Mouse (Mus musculus) liver, embryonic 11.5 days (tissue): ENCODE data around the gene Flnb. TPM values are rescaled to one million over a fixed set of nuclear protein-coding genes. Genes with fewer than 3 reads are reported as not detected.

Experiments
- ATAC-seq: fragments of 200-750 bp; cut with Nextera tagmentation; replicated peaks from 2 replicates; pipeline ENCODE4 v1.8.0; 2017; ENCODE audit warnings: moderate number of reproducible peaks, mild to moderate bottlenecking, moderate TSS enrichment, moderate library complexity; ENCODE audit not compliant: low FRiP score
- DNase-seq: peaks from one replicate; pipeline ENCODE4 v3.0.0-alpha.2; 2017; ENCODE audit warnings: low spot score
- H3K27ac ChIP-seq: fragments of 300-500 bp; sonication (generic); 2 replicates; pipeline ENCODE4 v1.5.1; 2014; ENCODE audit warnings: mild to moderate bottlenecking, low read depth, low read length, control low read depth
- H3K27me3 ChIP-seq: fragments of 300-500 bp; sonication (generic); replicated peaks from 2 replicates; pipeline ENCODE4 v1.6.1; 2014; ENCODE audit warnings: low read length, mixed read lengths; ENCODE audit not compliant: control insufficient read depth, insufficient read depth
- H3K36me3 ChIP-seq: fragments of 300-500 bp; sonication (generic); 2 replicates; pipeline ENCODE4 v1.6.1; 2014; ENCODE audit warnings: mild to moderate bottlenecking, low read length, moderate library complexity, mixed read lengths; ENCODE audit not compliant: control insufficient read depth, insufficient read depth
- H3K4me1 ChIP-seq: fragments of 300-500 bp; sonication (generic); replicated peaks from 2 replicates; pipeline ENCODE4 v1.6.1; 2014; ENCODE audit warnings: low read length, mixed read lengths; ENCODE audit not compliant: control insufficient read depth, insufficient read depth
- H3K4me2 ChIP-seq: fragments of 300-500 bp; sonication (generic); 2 replicates; pipeline ENCODE4 v1.6.1; 2014; ENCODE audit warnings: mild to moderate bottlenecking, control low read depth, moderate library complexity
- H3K4me3 ChIP-seq: fragments of 300-500 bp; sonication (generic); 2 replicates; pipeline ENCODE4 v1.5.1; 2014; ENCODE audit warnings: low read depth, low read length, control low read depth
- H3K9ac ChIP-seq: fragments of 300-500 bp; sonication (generic); 2 replicates; pipeline ENCODE4 v1.6.1; 2014; ENCODE audit warnings: low read depth, low read length, control low read depth
- H3K9me3 ChIP-seq: fragments of 300-500 bp; sonication (generic); 2 replicates; pipeline ENCODE4 v1.6.1; 2016; ENCODE audit warnings: low read length, inconsistent platforms, mixed read lengths; ENCODE audit not compliant: control insufficient read depth
- WGBS: fragments of 180-500 bp; shearing (Covaris S2); extraction: QIAGEN DNeasy Blood & Tissue Kit; methylation state at CpG from one replicate; pipeline ENCODE4 v1.1.7; 2014; 5-methylcytosine and 5-hydroxymethylcytosine counted together
- polyA plus RNA-seq: library from polyadenylated mRNA; unstranded; fragments of >200 nt; fragmentation: Nextera tagmentation; extraction: Ambion mirVana; gene quantifications from 2 replicates; pipeline ENCODE4 v1.2.1, GENCODE M21; 2014

Flnb gene
- polyA plus RNA-seq, 1 experiment from 2014 or later: 14.2 TPM

DNA sequence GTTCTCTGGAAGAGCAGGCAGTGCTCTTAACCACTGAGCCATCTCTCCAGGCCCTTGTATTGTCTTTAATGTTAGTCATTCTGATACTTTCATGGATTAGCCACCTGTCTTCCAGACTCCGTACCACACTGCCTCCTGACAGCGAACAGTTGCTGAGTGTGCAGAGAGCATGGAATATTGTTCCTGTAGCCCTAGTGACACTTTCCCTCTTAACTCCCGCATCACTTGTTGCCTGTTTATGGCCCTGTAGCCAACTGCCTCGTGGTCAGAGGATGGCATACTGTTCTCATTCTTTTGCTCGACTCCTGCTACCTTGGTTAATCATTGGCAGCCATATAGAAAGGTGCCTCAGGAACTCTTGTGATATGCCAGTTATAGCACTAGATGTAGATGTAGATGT is 45.4 kb downstream of the Flnb start:
- H3K27me3 ChIP-seq: no peaks in the 10 kb centered on the region
- peaks cover 5% of the 10 kb centered on the region for H3K4me1 ChIP-seq
- no peak overlapping the region for H3K27ac ChIP-seq
- DNase-seq (no peak), ATAC-seq (no peak)
- no peaks in the 10 kb centered on the region for H3K9me3 ChIP-seq
- H3K36me3 ChIP-seq: no peaks in the 10 kb centered on the region
- H3K4me2 ChIP-seq: no peak overlapping the region
- no peak overlapping the region for H3K4me3 ChIP-seq
- no peak overlapping the region for H3K9ac ChIP-seq
- 81% methylated on average over 5 of the region's 5 CpGs for WGBS

DNA sequence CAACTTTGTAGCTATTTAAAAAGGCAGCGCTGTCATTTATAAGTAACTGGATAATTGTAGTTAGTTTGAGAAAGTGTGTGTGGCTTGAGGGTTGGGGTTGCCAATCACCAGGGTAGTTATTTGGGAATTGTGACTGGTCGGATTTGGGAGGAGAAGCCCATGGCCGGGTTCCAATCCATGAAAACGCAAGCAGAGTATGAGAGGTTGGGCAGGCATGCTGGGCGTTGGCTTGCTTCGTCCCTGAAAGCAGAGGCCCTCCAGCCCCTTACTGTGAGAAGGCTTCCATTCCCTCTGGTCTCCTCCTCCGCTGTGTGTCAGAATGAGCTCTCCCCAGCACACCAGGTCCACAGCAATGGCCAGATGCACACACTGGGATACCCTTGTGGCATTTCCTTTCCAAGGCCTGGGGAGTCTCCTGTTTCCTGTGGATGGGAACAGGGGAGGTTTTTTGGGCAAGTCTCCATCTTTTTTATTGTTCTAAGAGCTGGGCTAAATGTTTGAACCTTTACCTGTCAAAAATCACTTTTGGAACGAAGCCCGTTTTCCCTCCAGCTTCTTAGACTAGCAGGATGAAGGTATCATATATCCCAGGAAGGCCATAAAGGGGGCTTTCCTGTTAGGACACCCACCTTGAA is 46.2 kb downstream of the Flnb start:
- Histone ChIP-seq H3K36me3 (no peaks in the 10 kb centered on the region), H3K4me1 (peaks cover 5% of the 10 kb centered on the region), H3K4me3 (no peak overlapping the region), H3K4me2 (no peak overlapping the region), H3K27me3 (no peaks in the 10 kb centered on the region), H3K9me3 (no peaks in the 10 kb centered on the region), H3K9ac (no peak overlapping the region), H3K27ac (no peak overlapping the region)
- DNase-seq: no peak
- no peak for ATAC-seq
- WGBS: 82% methylated on average over 9 of the region's 9 CpGs

DNA sequence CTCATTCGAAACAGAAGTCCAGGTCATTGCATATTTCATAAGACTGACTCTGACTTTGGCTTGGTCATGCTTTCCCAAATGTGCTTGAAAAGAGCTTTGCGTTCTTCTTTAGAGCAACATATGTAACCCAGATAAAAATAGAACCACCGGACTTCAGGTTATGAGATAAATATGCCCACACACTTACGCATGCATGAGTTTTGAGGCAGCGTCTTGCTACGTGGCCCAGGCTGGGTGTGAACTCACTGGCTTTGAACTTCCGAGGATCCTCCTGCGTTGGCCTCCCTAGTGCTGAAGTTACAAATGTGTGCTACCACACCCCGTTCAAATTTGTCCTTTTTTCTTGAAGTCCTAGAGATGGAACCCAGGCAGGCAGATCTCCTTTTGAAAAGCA is 46.7 kb downstream of the Flnb start:
- DNase-seq (no peak), ATAC-seq (no peak)
- Histone ChIP-seq H3K36me3 (no peaks in the 10 kb centered on the region), H3K9ac (no peak overlapping the region), H3K27me3 (no peaks in the 10 kb centered on the region), H3K4me2 (no peak overlapping the region), H3K27ac (no peak overlapping the region), H3K4me1 (peaks cover 5% of the 10 kb centered on the region), H3K9me3 (no peaks in the 10 kb centered on the region), H3K4me3 (no peak overlapping the region)
- WGBS: 71% methylated on average over 9 of the region's 9 CpGs

DNA sequence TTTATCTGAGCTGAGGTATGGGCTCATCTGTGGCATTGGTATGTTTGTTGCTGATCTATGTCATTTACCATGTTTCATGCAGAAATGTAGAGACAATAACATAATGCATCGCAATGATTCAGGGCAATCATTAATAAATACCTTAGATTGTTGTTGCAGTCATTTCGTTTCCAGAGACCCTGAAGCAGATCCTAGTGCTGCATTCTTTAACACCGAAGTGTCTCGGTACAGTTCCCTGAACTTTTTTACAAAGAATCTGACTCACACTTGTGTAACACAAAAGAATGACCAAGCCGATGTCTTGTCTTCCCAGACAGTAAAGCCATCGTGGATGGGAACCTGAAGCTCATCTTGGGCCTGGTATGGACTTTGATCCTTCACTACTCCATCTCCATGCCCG is 49.5 kb downstream of the Flnb start:
- Histone ChIP-seq H3K27me3 (no peaks in the 10 kb centered on the region), H3K4me1 (no peaks in the 10 kb centered on the region; the same call in 1 of the 2 replicates), H3K9me3 (no peaks in the 10 kb centered on the region), H3K4me2 (no peak overlapping the region), H3K36me3 (no peaks in the 10 kb centered on the region), H3K4me3 (no peak overlapping the region), H3K27ac (no peak overlapping the region), H3K9ac (no peak overlapping the region)
- DNase-seq (no peak), ATAC-seq (no peak)
- WGBS: 88% methylated on average over 7 of the region's 7 CpGs

DNA sequence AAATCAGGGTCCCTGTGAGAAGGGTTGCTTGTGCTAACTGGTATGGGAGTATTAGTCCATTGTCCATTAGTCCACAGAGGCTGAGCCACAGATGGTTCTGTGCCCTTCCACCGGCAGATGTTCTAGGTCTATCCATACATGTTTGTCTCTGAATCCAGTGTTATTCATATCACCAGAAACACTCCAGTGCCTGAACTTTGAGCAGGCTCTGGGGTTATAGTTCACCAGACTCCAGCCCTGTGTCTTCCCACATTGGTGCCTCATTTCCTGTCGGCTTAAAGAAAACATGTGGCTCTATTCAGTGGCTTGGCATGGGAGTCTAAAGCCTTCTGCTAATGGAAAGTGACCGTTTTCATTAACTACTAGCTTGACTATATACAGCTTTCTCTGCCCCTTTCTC is 50.1 kb downstream of the Flnb start:
- H3K27ac ChIP-seq: no peak overlapping the region

DNA sequence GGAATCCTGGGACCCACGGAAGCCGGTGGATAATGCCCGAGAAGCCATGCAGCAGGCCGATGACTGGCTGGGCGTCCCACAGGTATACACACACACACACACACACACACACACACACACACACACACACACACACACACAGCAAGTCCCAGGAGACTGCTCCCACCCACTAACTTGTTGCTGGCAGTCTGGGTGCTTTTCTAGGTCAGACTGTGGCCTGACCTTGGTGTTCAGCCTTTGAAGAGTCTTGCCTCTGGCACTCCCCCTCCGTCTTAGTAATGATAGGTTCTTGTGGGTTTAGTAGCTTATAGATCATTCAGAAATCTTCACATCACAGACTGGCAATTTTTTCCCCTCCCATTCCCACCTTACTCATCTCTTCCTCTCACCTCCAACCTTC is 52.0 kb downstream of the Flnb start:
- H3K27me3 ChIP-seq: no peaks in the 10 kb centered on the region
- no peak overlapping the region for H3K4me3 ChIP-seq
- H3K27ac ChIP-seq: no peak overlapping the region
- no peak overlapping the region for H3K4me2 ChIP-seq
- no peaks in the 10 kb centered on the region for H3K9me3 ChIP-seq
- no peak for DNase-seq
- H3K9ac ChIP-seq: no peak overlapping the region
- no peaks in the 10 kb centered on the region; the same call in 1 of the 2 replicates for H3K4me1 ChIP-seq
- no peak for ATAC-seq
- peaks cover 3% of the 10 kb centered on the region; the same call in 1 of the 2 replicates for H3K36me3 ChIP-seq
- 96% methylated on average over 5 of the region's 6 CpGs for WGBS

More for the DNA sequence above, 50.1 kb downstream of the Flnb start:
- Histone ChIP-seq H3K4me2 (no peak overlapping the region), H3K4me1 (no peaks in the 10 kb centered on the region; the same call in 1 of the 2 replicates), H3K36me3 (no peaks in the 10 kb centered on the region), H3K9me3 (no peaks in the 10 kb centered on the region), H3K4me3 (no peak overlapping the region), H3K27me3 (no peaks in the 10 kb centered on the region), H3K9ac (no peak overlapping the region)
- 72% methylated on average over 3 of the region's 3 CpGs for WGBS
- DNase-seq (no peak), ATAC-seq (no peak)

DNA sequence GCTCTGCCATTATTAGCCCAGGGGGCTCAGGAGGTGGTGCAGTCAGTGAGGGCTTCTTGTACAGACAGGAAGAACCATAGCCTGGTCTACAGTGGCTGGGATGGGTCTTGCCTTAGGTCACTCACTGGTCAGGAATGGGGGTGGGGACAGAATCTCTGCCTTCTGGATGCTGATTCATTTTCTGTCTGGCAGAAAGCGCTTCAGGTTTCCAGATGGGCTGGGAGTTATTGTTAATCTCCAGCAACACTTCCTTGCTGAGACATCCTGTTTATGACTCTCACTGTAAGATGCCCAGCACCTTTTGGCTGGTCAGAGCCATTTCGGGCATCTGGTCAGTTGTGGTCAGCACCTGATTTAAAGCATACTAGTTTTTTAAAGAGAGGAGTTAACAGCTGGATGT is 55.8 kb downstream of the Flnb start:
- H3K36me3 ChIP-seq: peaks cover 3% of the 10 kb centered on the region; the same call in 1 of the 2 replicates
- 68% methylated on average over 2 of the region's 2 CpGs for WGBS

DNA sequence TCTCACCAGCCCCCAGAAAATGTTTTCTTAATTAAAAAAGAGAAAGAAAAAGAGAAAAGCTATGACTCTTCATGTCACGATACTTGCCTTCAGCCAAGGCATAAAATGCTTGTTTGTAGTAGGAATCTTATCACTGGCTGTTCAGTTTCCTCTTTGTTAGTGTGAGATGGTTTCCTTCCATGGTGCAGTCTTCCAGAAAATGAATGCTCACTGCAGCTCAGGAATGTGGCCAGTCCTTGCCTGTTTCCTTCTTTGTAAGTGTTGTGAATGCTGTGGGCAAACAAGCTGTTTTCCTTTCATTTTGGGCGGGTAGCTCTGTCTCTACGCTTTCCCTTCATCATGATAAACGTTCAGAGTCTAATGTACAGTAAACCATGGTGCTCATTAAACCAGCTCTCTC is 56.7 kb downstream of the Flnb start:
- no peak for ATAC-seq
- no peak overlapping the region for H3K27ac ChIP-seq

More for the DNA sequence above, 55.8 kb downstream of the Flnb start:
- Histone ChIP-seq H3K4me2 (no peak overlapping the region), H3K9me3 (no peaks in the 10 kb centered on the region), H3K9ac (no peak overlapping the region), H3K4me1 (no peaks in the 10 kb centered on the region), H3K27ac (no peak overlapping the region), H3K4me3 (no peak overlapping the region), H3K27me3 (no peaks in the 10 kb centered on the region)
- DNase-seq (no peak), ATAC-seq (no peak)

DNA sequence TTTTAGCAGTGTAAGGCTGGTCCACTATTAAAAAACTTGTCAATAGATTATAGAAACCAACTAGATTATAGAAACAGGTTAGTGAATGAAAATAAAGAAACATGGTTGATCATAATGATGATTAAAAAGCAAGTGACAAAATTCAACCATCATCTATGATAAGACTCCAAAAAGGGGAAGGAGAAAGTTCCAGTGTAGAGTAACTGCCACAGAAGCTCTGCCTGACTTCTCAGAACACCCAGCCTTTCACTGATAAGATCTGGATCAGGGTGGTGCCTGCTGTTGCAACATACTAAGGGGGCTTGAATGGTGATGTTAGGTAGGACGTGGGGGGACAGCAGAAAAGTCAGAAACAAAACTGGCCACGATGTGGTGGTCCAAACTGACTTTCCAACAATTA is 60.2 kb downstream of the Flnb start:
- no peak for ATAC-seq

More for the DNA sequence above, 56.7 kb downstream of the Flnb start:
- H3K4me2 ChIP-seq: no peak overlapping the region
- no peak overlapping the region for H3K9ac ChIP-seq
- DNase-seq: no peak
- no peaks in the 10 kb centered on the region for H3K27me3 ChIP-seq
- H3K9me3 ChIP-seq: no peaks in the 10 kb centered on the region
- no peaks in the 10 kb centered on the region for H3K4me1 ChIP-seq
- 73% methylated on average over 4 of the region's 4 CpGs for WGBS
- peaks cover 3% of the 10 kb centered on the region; the same call in 1 of the 2 replicates for H3K36me3 ChIP-seq
- no peak overlapping the region for H3K4me3 ChIP-seq

More for the DNA sequence above, 60.2 kb downstream of the Flnb start:
- no peak overlapping the region for H3K4me2 ChIP-seq
- H3K4me1 ChIP-seq: 0 out of 2 replicates have a peak, but pooled peaks cover 2% of the 10 kb centered on the region
- no peak overlapping the region for H3K9ac ChIP-seq
- no peaks in the 10 kb centered on the region for H3K27me3 ChIP-seq
- no peak overlapping the region for H3K4me3 ChIP-seq
- peaks cover 3% of the 10 kb centered on the region; the same call in 1 of the 2 replicates for H3K36me3 ChIP-seq
- no peak for DNase-seq
- WGBS: 40% methylated on average over 2 of the region's 2 CpGs
- H3K9me3 ChIP-seq: no peaks in the 10 kb centered on the region
- no peak overlapping the region for H3K27ac ChIP-seq
